Mouse (Mus musculus): ENCODE data around the gene Rab3il1. TPM values are rescaled to one million over a fixed set of nuclear protein-coding genes. Genes with fewer than 3 reads are reported as not detected.

Gene Rab3il1
- total and polyA plus RNA-seq, 3 experiments, result 1.0 to 1.4 TPM; not detected in 1

GRCm38 (mm10) chr19:9957965-9958364, 43.5 kb upstream of the Rab3il1 start:
- Histone ChIP-seq H3K27me3 (ENCODE audit: control insufficient read depth in 1 of 2, insufficient read depth in 2 of 2, low read length in 2 of 2) (no peaks in the 10 kb centered on the region), H3K9me3 (replicated peaks; ENCODE audit: insufficient read depth, low read length) (no peaks in the 10 kb centered on the region), H3K4me3 (ENCODE audit: control insufficient read depth in 1 of 2, insufficient read depth in 1 of 2, low read depth in 2 of 2, low read length in 2 of 2) (no peak overlapping the region), H3K9ac (ENCODE audit: control insufficient read depth, low read depth, low read length, poor library complexity, severe bottlenecking) (no peak overlapping the region), H3K4me1 (ENCODE audit: control insufficient read depth in 1 of 2, insufficient read depth in 2 of 2, low read length in 2 of 2) (peaks cover 34 to 39% of the 10 kb centered on the region in 2 experiments), H3K36me3 (ENCODE audit: control insufficient read depth in 1 of 2, insufficient read depth in 2 of 2, low read length in 2 of 2) (peaks cover 0 to 38% of the 10 kb centered on the region in 2 experiments; a peak in 2 of 4 replicates), H3K79me2 (ENCODE audit: control insufficient read depth, insufficient read depth, low read length, poor library complexity) (no peaks in the 10 kb centered on the region), H3K27ac (ENCODE audit: control insufficient read depth, low read depth, low read length) (peak overlapping the region; percentile 24; the same call in 1 of the 2 replicates)
- DNase-seq (ENCODE audit: low read depth, low spot score), result no peak
- TF ChIP-seq MAZ (IDR thresholded peaks at IDR 0.05; ENCODE audit: low read depth, low read length), result no peak
- no peak for TF ChIP-seq TAL1 (IDR thresholded peaks at IDR 0.05; ENCODE audit: low read length)
- TF ChIP-seq ETS1 (IDR thresholded peaks at IDR 0.05; ENCODE audit: low read depth, low read length), result no peak
- TF ChIP-seq NRF1 (IDR thresholded peaks at IDR 0.05; ENCODE audit: insufficient read depth, low read depth, low read length, poor library complexity, severe bottlenecking), result no peak
- TF ChIP-seq USF1 (IDR thresholded peaks at IDR 0.05; ENCODE audit: low read depth, low read length), result no peak
- TF ChIP-seq ZNF384 (IDR thresholded peaks at IDR 0.05; ENCODE audit: low read depth, low read length), result no peak
- no peak for TF ChIP-seq MEF2A (IDR thresholded peaks at IDR 0.05; ENCODE audit: extremely low read depth, insufficient replicate concordance, low read depth, low read length, poor library complexity, severe bottlenecking)
- TF ChIP-seq USF2 (IDR thresholded peaks at IDR 0.05; ENCODE audit: borderline replicate concordance in 1 of 2, insufficient read depth in 1 of 2, low read depth in 1 of 2, low read length in 2 of 2), result no peak
- TF ChIP-seq CHD2 (IDR thresholded peaks at IDR 0.05; ENCODE audit: low read length), result no peak

- Histone ChIP-seq H3K27ac (ENCODE audit: control insufficient read depth, low read depth, low read length) (no peak overlapping the region), H3K9me3 (replicated peaks; ENCODE audit: insufficient read depth, low read length) (no peaks in the 10 kb centered on the region), H3K9ac (ENCODE audit: control insufficient read depth, low read depth, low read length, poor library complexity, severe bottlenecking) (no peak overlapping the region), H3K4me3 (ENCODE audit: control insufficient read depth in 1 of 2, insufficient read depth in 1 of 2, low read depth in 2 of 2, low read length in 2 of 2) (no peak overlapping the region), H3K4me1 (ENCODE audit: control insufficient read depth in 1 of 2, insufficient read depth in 2 of 2, low read length in 2 of 2) (peaks cover 30 to 33% of the 10 kb centered on the region in 2 experiments), H3K79me2 (ENCODE audit: control insufficient read depth, insufficient read depth, low read length, poor library complexity) (no peaks in the 10 kb centered on the region), H3K27me3 (ENCODE audit: control insufficient read depth in 1 of 2, insufficient read depth in 2 of 2, low read length in 2 of 2) (no peaks in the 10 kb centered on the region), H3K36me3 (ENCODE audit: control insufficient read depth in 1 of 2, insufficient read depth in 2 of 2, low read length in 2 of 2) (peaks cover 0 to 30% of the 10 kb centered on the region in 2 experiments; a peak in 2 of 4 replicates)
- DNase-seq (ENCODE audit: low read depth, low spot score), result no peak
- TF ChIP-seq E2F4 (IDR thresholded peaks at IDR 0.05; ENCODE audit: borderline replicate concordance, low read depth, low read length), result no peak
- no peak for TF ChIP-seq POLR2A (IDR thresholded peaks at IDR 0.05; ENCODE audit: control insufficient read depth in 1 of 2, insufficient read depth in 1 of 2, low read depth in 1 of 2, low read length in 2 of 2, poor library complexity in 1 of 2)
- no peak for TF ChIP-seq TAL1 (IDR thresholded peaks at IDR 0.05; ENCODE audit: low read length)
- no peak for TF ChIP-seq USF2 (IDR thresholded peaks at IDR 0.05; ENCODE audit: borderline replicate concordance in 1 of 2, insufficient read depth in 1 of 2, low read depth in 1 of 2, low read length in 2 of 2)
- TF ChIP-seq GATA1 (IDR thresholded peaks at IDR 0.05; ENCODE audit: low read depth, low read length), result no peak
- no peak for TF ChIP-seq ETS1 (IDR thresholded peaks at IDR 0.05; ENCODE audit: low read depth, low read length)
Observed at GRCm38 (mm10) chr19:9960769-9961168, 40.7 kb upstream of the Rab3il1 start.

Data from MEL (cell line).